ENCODE assay signal across 16 mouse cellular contexts in genomic region chr3:38900839-38901238, GRCm38 (mm10).
"Had no signal": no experiment of that assay in that cellular context is flagged by ENCODE, and none has a peak within 500 bp of the region (broad histone marks: within the 10 kb centered on the region; RNA-seq: fewer than 3 reads in every experiment).

No protein-coding gene starts in this region.

- H3K27me3 ChIP-seq: kidney, embryonic 15.5 days; limb, embryonic 15.5 days; liver, embryonic 12.5 days; megakaryocyte, embryonic 14.5 days; midbrain, embryonic 15.5 days; neural tube, embryonic 13.5 days had no signal

- H3K36me3 ChIP-seq: liver, embryonic 12.5 days had no signal

- ATAC-seq: liver, embryonic 12.5 days; midbrain, embryonic 15.5 days had no signal

- H3K9me3 ChIP-seq: kidney, embryonic 15.5 days; limb, embryonic 15.5 days; liver, embryonic 12.5 days; megakaryocyte, embryonic 14.5 days; midbrain, embryonic 15.5 days; neural tube, embryonic 13.5 days had no signal

- H3K27ac ChIP-seq: kidney, embryonic 15.5 days; left cerebral cortex, adult 2 months; limb, embryonic 15.5 days; liver, embryonic 12.5 days; macrophage; midbrain, embryonic 15.5 days; neural tube, embryonic 13.5 days had no signal

- H3K9ac ChIP-seq: kidney, embryonic 15.5 days; limb, embryonic 15.5 days; liver, embryonic 12.5 days; lung, embryonic 14.5 days; midbrain, embryonic 15.5 days; neural tube, embryonic 13.5 days had no signal

- H3K4me2 ChIP-seq: kidney, embryonic 15.5 days; limb, embryonic 15.5 days; liver, embryonic 12.5 days; lung, embryonic 14.5 days; midbrain, embryonic 11.5 days; midbrain, embryonic 15.5 days; neural tube, embryonic 13.5 days had no signal

- H3K4me3 ChIP-seq: kidney, embryonic 15.5 days; left cerebral cortex, adult 2 months; limb, embryonic 15.5 days; liver, embryonic 12.5 days; megakaryocyte, embryonic 14.5 days; midbrain, embryonic 15.5 days; neural tube, embryonic 13.5 days had no signal

- DNase-seq: kidney, postnatal 14 days; lung, embryonic 14.5 days; lung, postnatal 14 days; right cerebral cortex, postnatal 4 days; spleen, adult 18-20 months; thymus, adult 18-20 months; thymus, postnatal 14 days had no signal

- H3K4me1 ChIP-seq: liver, embryonic 12.5 days; megakaryocyte, embryonic 14.5 days had no signal
